Mouse (Mus musculus): Measurements from ENCODE around the gene Lrrc57. TPM values are rescaled to one million over a fixed set of nuclear protein-coding genes. Genes with fewer than 3 reads are reported as not detected.

Gene Lrrc57
- polyA plus RNA-seq, 1 experiment from 2014 or later, result 22.9 TPM

DNA sequence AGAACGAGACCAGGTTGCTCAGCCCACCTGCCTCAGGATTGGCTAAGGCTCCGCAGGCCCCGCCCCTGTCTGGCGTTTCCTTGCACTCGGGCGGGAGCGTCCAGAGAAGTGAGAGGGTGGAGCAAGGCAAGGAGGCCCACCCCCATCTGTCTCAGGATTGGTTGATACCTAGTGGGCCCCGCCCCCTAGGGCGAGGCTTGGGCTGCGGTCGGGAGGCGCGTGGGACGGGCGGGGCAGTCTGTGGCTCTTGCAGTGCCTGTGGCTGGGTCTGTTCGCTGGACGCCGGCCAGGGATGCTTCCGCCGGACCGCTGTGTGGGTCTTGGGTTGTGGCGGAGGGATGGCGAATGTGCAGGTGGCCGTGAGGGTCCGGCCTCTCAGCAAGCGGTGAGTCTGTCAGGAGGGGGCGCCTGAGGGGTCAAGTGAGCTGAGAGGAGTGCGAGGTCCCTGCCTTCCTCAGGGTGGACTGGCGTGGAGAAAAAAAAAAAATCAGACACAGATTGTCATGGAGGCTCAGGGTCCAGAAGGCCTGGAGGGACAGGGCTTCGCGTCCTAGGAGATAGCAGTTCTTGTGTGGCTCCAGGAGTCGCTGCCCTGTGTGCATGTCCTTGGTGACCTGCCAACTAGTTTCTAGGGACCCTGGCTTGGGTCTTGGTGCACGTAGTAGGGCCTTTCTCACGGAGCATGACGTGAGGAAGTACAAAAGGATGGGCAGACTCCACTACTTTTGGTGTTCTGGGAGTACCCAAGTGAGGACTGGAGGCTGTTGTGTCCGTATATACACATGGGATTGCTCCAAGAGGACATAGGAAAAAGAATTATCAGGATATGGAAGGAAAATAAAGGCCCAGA, 19.8 kb upstream of the Lrrc57 start, which contains the start of gene Stard9:
Stard9 (plus strand) TSS at position 236 of the 850 bp plus-strand sequence.
- H3K4me2 ChIP-seq (ENCODE audit: low read length), result peak within 1 kb of the TSS; percentile 74
- H3K4me1 ChIP-seq (ENCODE audit: control insufficient read depth in 2 of 2, insufficient read depth in 2 of 2, low read length in 2 of 2), result peaks cover 0 to 14% of the 10 kb centered on the region in 2 experiments; a peak in 2 of 4 replicates
- WGBS, result 4% methylated on average over 36 of the region's 36 CpGs
- peak within 1 kb of the TSS in 1 of 2 experiments; percentile 41; a peak in 1 of 4 replicates for H3K27ac ChIP-seq (replicated peaks in 1 of 2; ENCODE audit: control insufficient read depth in 1 of 2, insufficient read depth in 1 of 2, low read depth in 2 of 2, low read length in 2 of 2)
- H3K4me3 ChIP-seq (ENCODE audit: control insufficient read depth in 1 of 2, insufficient read depth in 1 of 2, low read depth in 1 of 2, low read length in 2 of 2), result peak within 1 kb of the TSS; percentile 63 to 67
- H3K9ac ChIP-seq (ENCODE audit: low read length), result peak within 1 kb of the TSS; percentile 73
- peak; percentile 100 for ATAC-seq (ENCODE audit: insufficient number of reproducible peaks, insufficient read depth, low FRiP score, low read depth)
- H3K36me3 ChIP-seq (ENCODE audit: control insufficient read depth, insufficient read depth, low read length), result peaks cover 10% of the 10 kb centered on the region
- no peaks in the 10 kb centered on the region for H3K9me3 ChIP-seq (ENCODE audit: control insufficient read depth, low read length)
- H3K27me3 ChIP-seq (ENCODE audit: control insufficient read depth, insufficient read depth, low read length), result no peaks in the 10 kb centered on the region

DNA sequence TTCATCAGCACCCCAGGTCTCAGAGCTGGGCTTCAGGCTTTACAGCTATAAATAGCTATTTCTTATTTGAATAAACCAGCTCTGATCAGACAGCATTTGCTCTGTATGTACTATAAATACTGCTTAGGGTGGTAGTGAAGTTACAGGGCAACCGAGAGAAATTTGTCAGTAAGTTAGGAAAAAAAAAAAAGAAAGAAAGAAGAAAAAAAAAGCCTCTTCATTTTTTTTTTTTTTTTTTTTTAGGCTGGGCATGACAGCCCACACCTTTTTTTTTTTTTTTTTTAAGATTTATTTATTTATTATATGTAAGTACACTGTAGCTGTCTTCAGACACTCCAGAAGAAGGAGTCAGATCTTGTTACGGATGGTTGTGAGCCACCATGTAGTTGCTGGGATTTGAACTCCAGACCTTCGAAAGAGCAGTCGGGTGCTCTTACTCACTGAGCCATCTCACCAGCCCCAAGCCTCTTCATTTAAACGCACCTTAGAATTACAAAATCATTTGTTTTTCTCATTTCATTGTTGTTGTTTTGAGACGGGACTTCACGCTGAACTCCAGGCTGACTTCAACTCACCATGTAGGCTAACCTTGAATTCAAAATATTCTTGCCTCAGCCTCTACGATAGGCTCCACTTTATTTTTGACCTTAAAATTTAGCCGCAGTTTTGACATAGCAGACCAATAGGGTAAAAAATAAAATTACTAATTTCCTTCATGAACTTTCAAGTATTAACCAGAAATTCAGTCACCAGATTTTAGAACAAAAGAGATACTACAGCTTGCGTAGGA, 19.0 kb upstream of the Lrrc57 start:
- no peaks in the 10 kb centered on the region for H3K9me3 ChIP-seq (ENCODE audit: control insufficient read depth, low read length)

GRCm38 (mm10) chr2:120622920-120623319, 13.6 kb upstream of the Lrrc57 start:
- Histone ChIP-seq H3K9ac (ENCODE audit: low read length) (no peak overlapping the region), H3K4me3 (ENCODE audit: control insufficient read depth in 1 of 2, insufficient read depth in 1 of 2, low read depth in 1 of 2, low read length in 2 of 2) (no peak overlapping the region), H3K36me3 (ENCODE audit: control insufficient read depth, insufficient read depth, low read length) (peaks cover 26% of the 10 kb centered on the region), H3K4me1 (ENCODE audit: control insufficient read depth in 2 of 2, insufficient read depth in 2 of 2, low read length in 2 of 2) (no peaks in the 10 kb centered on the region), H3K9me3 (ENCODE audit: control insufficient read depth, low read length) (no peaks in the 10 kb centered on the region), H3K27ac (replicated peaks in 1 of 2; ENCODE audit: control insufficient read depth in 1 of 2, insufficient read depth in 1 of 2, low read depth in 2 of 2, low read length in 2 of 2) (no peak overlapping the region), H3K4me2 (ENCODE audit: low read length) (no peak overlapping the region), H3K27me3 (ENCODE audit: control insufficient read depth, insufficient read depth, low read length) (no peaks in the 10 kb centered on the region)
- ATAC-seq (ENCODE audit: insufficient number of reproducible peaks, insufficient read depth, low FRiP score, low read depth), result no peak

More for the DNA sequence above, 19.0 kb upstream of the Lrrc57 start:
- H3K27me3 ChIP-seq (ENCODE audit: control insufficient read depth, insufficient read depth, low read length), result no peaks in the 10 kb centered on the region
- ATAC-seq (ENCODE audit: insufficient number of reproducible peaks, insufficient read depth, low FRiP score, low read depth), result no peak
- peak overlapping the region; percentile 44 for H3K9ac ChIP-seq (ENCODE audit: low read length)
- H3K36me3 ChIP-seq (ENCODE audit: control insufficient read depth, insufficient read depth, low read length), result peaks cover 8% of the 10 kb centered on the region; the same call in 1 of the 2 replicates
- no peak overlapping the region for H3K27ac ChIP-seq (replicated peaks in 1 of 2; ENCODE audit: control insufficient read depth in 1 of 2, insufficient read depth in 1 of 2, low read depth in 2 of 2, low read length in 2 of 2)
- peaks cover 0 to 14% of the 10 kb centered on the region in 2 experiments; a peak in 2 of 4 replicates for H3K4me1 ChIP-seq (ENCODE audit: control insufficient read depth in 2 of 2, insufficient read depth in 2 of 2, low read length in 2 of 2)
- peak overlapping the region; percentile 74 for H3K4me2 ChIP-seq (ENCODE audit: low read length)
- H3K4me3 ChIP-seq (ENCODE audit: control insufficient read depth in 1 of 2, insufficient read depth in 1 of 2, low read depth in 1 of 2, low read length in 2 of 2), result peak overlapping the region; percentile 19 to 63; a peak in 3 of 4 replicates
- WGBS, result 26% methylated on average over 10 of the region's 10 CpGs

DNA sequence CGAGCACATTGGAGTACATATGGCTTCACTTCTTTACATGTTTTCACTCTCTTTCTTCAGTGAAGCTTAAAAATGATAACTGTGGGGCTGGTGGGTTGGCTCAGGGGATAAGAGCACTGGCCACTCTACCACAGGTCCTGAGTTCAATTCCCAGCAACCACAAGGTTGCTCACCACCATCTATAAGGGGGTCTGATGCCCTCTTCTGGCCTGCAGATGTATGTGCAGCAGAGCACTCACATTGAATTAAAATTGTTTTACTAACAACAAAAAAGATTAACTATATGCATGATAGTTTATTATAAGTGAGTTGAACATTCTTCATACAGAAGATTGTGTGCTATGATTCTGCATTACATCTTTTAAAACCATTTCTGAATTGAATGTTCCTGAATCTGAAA, 10.2 kb upstream of the Lrrc57 start:
- Histone ChIP-seq H3K36me3 (ENCODE audit: control insufficient read depth, insufficient read depth, low read length) (peaks cover 53% of the 10 kb centered on the region), H3K9me3 (ENCODE audit: control insufficient read depth, low read length) (no peaks in the 10 kb centered on the region), H3K27ac (replicated peaks in 1 of 2; ENCODE audit: control insufficient read depth in 1 of 2, insufficient read depth in 1 of 2, low read depth in 2 of 2, low read length in 2 of 2) (no peak overlapping the region), H3K4me1 (ENCODE audit: control insufficient read depth in 2 of 2, insufficient read depth in 2 of 2, low read length in 2 of 2) (no peaks in the 10 kb centered on the region), H3K4me3 (ENCODE audit: control insufficient read depth in 1 of 2, insufficient read depth in 1 of 2, low read depth in 1 of 2, low read length in 2 of 2) (no peak overlapping the region), H3K27me3 (ENCODE audit: control insufficient read depth, insufficient read depth, low read length) (no peaks in the 10 kb centered on the region), H3K9ac (ENCODE audit: low read length) (no peak overlapping the region), H3K4me2 (ENCODE audit: low read length) (no peak overlapping the region)
- ATAC-seq (ENCODE audit: insufficient number of reproducible peaks, insufficient read depth, low FRiP score, low read depth), result no peak
- 100% methylated on average over 1 of the region's 1 CpGs for WGBS

DNA sequence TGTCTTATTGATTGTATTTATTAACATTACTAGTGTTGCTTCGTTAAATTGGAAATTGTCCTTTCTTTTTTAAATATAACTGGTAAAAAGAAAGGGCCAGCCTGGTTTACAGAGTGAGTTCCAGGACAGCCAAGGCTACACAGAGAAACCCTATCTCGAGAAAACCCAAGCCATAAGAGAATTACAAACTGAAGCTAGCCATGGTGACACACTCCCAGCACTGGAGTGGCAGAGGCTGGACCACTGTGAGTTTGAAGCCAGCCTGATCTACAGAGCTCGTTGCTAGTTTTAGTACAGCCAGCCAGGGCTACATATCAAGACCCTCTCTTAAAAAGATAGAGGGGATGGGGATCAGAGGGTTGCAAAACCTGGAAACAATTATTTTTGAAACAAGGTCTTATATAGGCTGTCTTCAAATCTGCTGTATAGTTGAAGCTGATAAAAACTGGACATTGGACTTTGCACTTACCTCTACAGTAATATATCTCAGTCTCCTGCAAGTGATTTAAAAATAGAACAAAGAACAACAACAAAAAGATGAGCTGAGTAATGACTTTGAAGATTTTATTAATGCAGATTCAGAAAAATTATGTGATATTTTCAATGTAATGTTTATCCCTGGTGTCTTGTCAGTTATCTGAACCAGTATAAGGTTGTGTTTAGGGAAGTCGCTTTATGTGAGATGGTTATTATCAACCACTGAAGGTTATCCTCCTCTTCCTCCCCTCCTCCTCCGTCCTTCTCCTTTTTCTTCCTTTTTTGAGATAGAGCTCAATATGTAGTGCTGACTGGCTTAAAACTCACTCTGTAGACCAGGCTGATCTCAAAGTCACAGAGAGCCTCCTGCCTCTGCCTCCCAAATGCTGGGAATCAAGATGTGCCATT, 7.2 kb upstream of the Lrrc57 start:
- Histone ChIP-seq H3K4me3 (ENCODE audit: control insufficient read depth in 1 of 2, insufficient read depth in 1 of 2, low read depth in 1 of 2, low read length in 2 of 2) (no peak overlapping the region), H3K27ac (replicated peaks in 1 of 2; ENCODE audit: control insufficient read depth in 1 of 2, insufficient read depth in 1 of 2, low read depth in 2 of 2, low read length in 2 of 2) (no peak overlapping the region), H3K4me1 (ENCODE audit: control insufficient read depth in 2 of 2, insufficient read depth in 2 of 2, low read length in 2 of 2) (no peaks in the 10 kb centered on the region), H3K9me3 (ENCODE audit: control insufficient read depth, low read length) (no peaks in the 10 kb centered on the region), H3K9ac (ENCODE audit: low read length) (no peak overlapping the region), H3K36me3 (ENCODE audit: control insufficient read depth, insufficient read depth, low read length) (peaks cover 70% of the 10 kb centered on the region), H3K27me3 (ENCODE audit: control insufficient read depth, insufficient read depth, low read length) (no peaks in the 10 kb centered on the region), H3K4me2 (ENCODE audit: low read length) (no peak overlapping the region)
- ATAC-seq (ENCODE audit: insufficient number of reproducible peaks, insufficient read depth, low FRiP score, low read depth), result no peak
- 92% methylated on average over 5 of the region's 5 CpGs for WGBS

DNA sequence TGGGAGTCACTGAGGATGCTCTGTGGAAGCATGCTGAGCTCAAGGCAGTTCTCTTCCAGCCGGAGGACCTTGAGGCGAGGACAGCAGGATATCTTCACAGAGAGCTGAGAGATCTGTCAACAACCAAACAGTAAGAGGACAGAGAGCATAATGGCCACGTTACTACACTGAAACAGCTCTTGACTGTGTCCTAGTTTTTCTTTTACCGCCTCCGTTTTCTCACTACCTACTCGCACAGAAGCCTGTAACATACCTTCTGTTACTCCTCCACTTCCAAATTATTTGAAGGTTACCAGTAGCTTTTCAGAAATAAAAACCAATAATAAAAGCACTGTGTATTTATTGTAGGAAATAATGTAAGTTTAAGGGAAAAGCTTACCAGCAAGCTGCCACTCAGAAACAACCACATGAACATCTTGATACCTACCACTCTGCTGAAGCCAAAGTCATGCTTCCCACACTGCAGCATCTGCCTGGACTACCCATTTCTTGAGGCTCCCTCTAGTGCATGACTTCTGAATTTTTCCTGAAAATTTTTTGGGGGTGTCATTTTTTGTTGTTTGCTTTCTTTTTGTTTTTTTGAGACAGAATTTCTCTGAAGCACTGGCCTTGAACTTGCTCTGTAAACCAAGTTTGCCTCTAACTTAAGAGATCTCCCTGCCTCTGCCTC, 3.2 kb downstream of the Lrrc57 start:
- no peak for ATAC-seq (ENCODE audit: insufficient number of reproducible peaks, insufficient read depth, low FRiP score, low read depth)
- Histone ChIP-seq H3K4me2 (ENCODE audit: low read length) (no peak overlapping the region), H3K9ac (ENCODE audit: low read length) (no peak overlapping the region), H3K4me1 (ENCODE audit: control insufficient read depth in 2 of 2, insufficient read depth in 2 of 2, low read length in 2 of 2) (peaks cover 0 to 17% of the 10 kb centered on the region in 2 experiments; a peak in 2 of 4 replicates), H3K27me3 (ENCODE audit: control insufficient read depth, insufficient read depth, low read length) (no peaks in the 10 kb centered on the region), H3K36me3 (ENCODE audit: control insufficient read depth, insufficient read depth, low read length) (peaks cover 32% of the 10 kb centered on the region), H3K4me3 (ENCODE audit: control insufficient read depth in 1 of 2, insufficient read depth in 1 of 2, low read depth in 1 of 2, low read length in 2 of 2) (no peak overlapping the region), H3K27ac (replicated peaks in 1 of 2; ENCODE audit: control insufficient read depth in 1 of 2, insufficient read depth in 1 of 2, low read depth in 2 of 2, low read length in 2 of 2) (no peak overlapping the region), H3K9me3 (ENCODE audit: control insufficient read depth, low read length) (no peaks in the 10 kb centered on the region)
- WGBS, result 64% methylated on average over 6 of the region's 6 CpGs
